Mouse (Mus musculus) spleen, adult 2 months (tissue): ENCODE measurements around the gene Exoc6b. TPM values are rescaled to one million over a fixed set of nuclear protein-coding genes. Genes with fewer than 3 reads are reported as not detected.
"Not testable (repeated sequence)": the region's sequence is repeated elsewhere in the genome, so short reads cannot be mapped to it uniquely, and the experiment has no call there.

Source experiments
- DNase-seq, 2 experiments: peaks; one replicate each; pipeline versions ENCODE4 v3.0.0 to v3.0.0-alpha.2; 2012 to 2021; ENCODE audit warnings: low spot score in 2 of 2, low read depth in 1 of 2
- H3K27ac ChIP-seq: fragments of 200-500 bp; 2 replicates; pipeline ENCODE4 v1.5.1; 2012; ENCODE audit warnings: low read length, inconsistent platforms; ENCODE audit not compliant: insufficient read depth
- H3K27me3 ChIP-seq: fragments of 200-500 bp; 2 replicates; pipeline ENCODE4 v1.6.1; 2012; ENCODE audit warnings: mild to moderate bottlenecking, moderate library complexity, low read length, inconsistent platforms; ENCODE audit not compliant: control insufficient read depth, insufficient read depth
- H3K36me3 ChIP-seq: fragments of 200-500 bp; 2 replicates; pipeline ENCODE4 v1.6.1; 2012; ENCODE audit warnings: mild to moderate bottlenecking, low read length, inconsistent platforms; ENCODE audit not compliant: control insufficient read depth, insufficient read depth
- H3K4me1 ChIP-seq: fragments of 200-500 bp; 2 replicates; pipeline ENCODE4 v1.6.1; 2011; ENCODE audit warnings: inconsistent platforms; ENCODE audit not compliant: control insufficient read depth, insufficient read depth, insufficient read length
- H3K4me3 ChIP-seq: fragments of 200-500 bp; 2 replicates; pipeline ENCODE4 v1.5.1; 2011; ENCODE audit warnings: mild to moderate bottlenecking, inconsistent platforms; ENCODE audit not compliant: insufficient read depth, insufficient read length; ENCODE audit errors: extremely low read depth
- CTCF ChIP-seq: fragments of 200-500 bp; IDR thresholded peaks from 2 replicates; pipeline ENCODE4 v1.5.1; 2011; ENCODE audit warnings: mild to moderate bottlenecking, inconsistent platforms; ENCODE audit not compliant: insufficient read depth, insufficient read length, insufficient replicate concordance; ENCODE audit errors: extremely low read depth
- POLR2A ChIP-seq: fragments of 200-500 bp; IDR thresholded peaks from 2 replicates; pipeline ENCODE4 v1.6.1; 2011; ENCODE audit warnings: low read depth, low read length, inconsistent platforms
- WGBS: fragments of 180-500 bp; shearing (Covaris S2); methylation state at CpG from one replicate; pipeline ENCODE4 v1.1.7; 2018; 5-methylcytosine and 5-hydroxymethylcytosine counted together
- polyA plus RNA-seq: library from polyadenylated mRNA; depleted of rRNA; stranded (reverse); fragments of >200 nt; gene quantifications from 2 replicates; pipeline ENCODE4 v1.2.3, GENCODE M21; 2012

Exoc6b gene
- polyA plus RNA-seq, 1 experiment, result 3.1 TPM

DNA sequence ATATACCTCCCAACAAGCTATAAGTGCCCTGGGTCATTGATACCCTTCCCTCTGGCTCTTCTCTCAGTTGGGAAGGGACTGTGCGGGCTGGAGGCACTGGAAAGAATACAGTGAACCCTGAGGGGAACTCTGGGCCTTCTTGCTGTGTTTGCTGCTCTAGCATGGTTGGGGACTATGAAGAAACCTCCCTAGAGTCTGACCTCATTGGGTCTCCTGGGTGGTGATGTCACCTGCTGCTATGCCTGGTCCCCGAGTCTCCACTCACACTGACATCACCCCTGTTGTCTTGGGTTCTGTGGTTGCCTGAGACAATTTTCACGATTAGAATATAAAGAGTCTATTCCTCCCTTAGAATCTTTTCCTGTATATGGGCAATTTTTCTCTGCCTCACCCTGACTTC lies 17.3 kb upstream of the Exoc6b start:
- no peaks in the 10 kb centered on the region for H3K36me3 ChIP-seq
- H3K27ac ChIP-seq, result no peak overlapping the region
- 44% methylated on average over 3 of the region's 3 CpGs for WGBS
- no peak overlapping the region for H3K4me3 ChIP-seq
- no peaks in the 10 kb centered on the region for H3K4me1 ChIP-seq
- TF ChIP-seq POLR2A, result no peak
- no peak for TF ChIP-seq CTCF
- DNase-seq, result no peak
- H3K27me3 ChIP-seq, result no peaks in the 10 kb centered on the region

- H3K27me3 ChIP-seq, H3K4me3 ChIP-seq, H3K4me1 ChIP-seq, H3K27ac ChIP-seq, H3K36me3 ChIP-seq, DNase-seq: not testable (repeated sequence)
- WGBS, result 90% methylated on average over 29 of the region's 29 CpGs
Observed at GRCm38 (mm10) chr6:85076179-85076720, 6.9 kb upstream of the Exoc6b start.

- WGBS, result 19% methylated on average over 2 of the region's 2 CpGs
- no peak for TF ChIP-seq POLR2A
- no peak for TF ChIP-seq CTCF
- Histone ChIP-seq H3K4me1 (no peaks in the 10 kb centered on the region), H3K36me3 (no peaks in the 10 kb centered on the region), H3K27ac (no peak overlapping the region), H3K27me3 (no peaks in the 10 kb centered on the region), H3K4me3 (no peak overlapping the region)
- no peak for DNase-seq
Observed at GRCm38 (mm10) chr6:85074996-85075395, 5.7 kb upstream of the Exoc6b start.

GRCm38 (mm10) chr6:85068322-85069022 lies 841 bp downstream of the Exoc6b start:
- Histone ChIP-seq H3K4me3 (peak overlapping the region; percentile 92), H3K27me3 (no peaks in the 10 kb centered on the region), H3K4me1 (no peaks in the 10 kb centered on the region), H3K27ac (no peak overlapping the region), H3K36me3 (no peaks in the 10 kb centered on the region)
- TF ChIP-seq CTCF (no peak), POLR2A (no peak)
- DNase-seq, result no peak
- 2% methylated on average over 17 of the region's 17 CpGs for WGBS

GRCm38 (mm10) chr6:85057641-85058040 lies 11.7 kb downstream of the Exoc6b start:
- Histone ChIP-seq H3K4me3 (no peak overlapping the region), H3K27me3 (no peaks in the 10 kb centered on the region), H3K4me1 (no peaks in the 10 kb centered on the region; the same call in 1 of the 2 replicates), H3K36me3 (no peaks in the 10 kb centered on the region), H3K27ac (no peak overlapping the region)
- 93% methylated on average over 1 of the region's 1 CpGs for WGBS
- TF ChIP-seq POLR2A, result no peak
- no peak for TF ChIP-seq CTCF
- DNase-seq, result no peak

GRCm38 (mm10) chr6:85051109-85051508 lies 18.2 kb downstream of the Exoc6b start:
- no peak for TF ChIP-seq POLR2A
- no peak for TF ChIP-seq CTCF
- H3K4me1 ChIP-seq, result no peaks in the 10 kb centered on the region
- WGBS, result 81% methylated on average over 4 of the region's 4 CpGs

DNA sequence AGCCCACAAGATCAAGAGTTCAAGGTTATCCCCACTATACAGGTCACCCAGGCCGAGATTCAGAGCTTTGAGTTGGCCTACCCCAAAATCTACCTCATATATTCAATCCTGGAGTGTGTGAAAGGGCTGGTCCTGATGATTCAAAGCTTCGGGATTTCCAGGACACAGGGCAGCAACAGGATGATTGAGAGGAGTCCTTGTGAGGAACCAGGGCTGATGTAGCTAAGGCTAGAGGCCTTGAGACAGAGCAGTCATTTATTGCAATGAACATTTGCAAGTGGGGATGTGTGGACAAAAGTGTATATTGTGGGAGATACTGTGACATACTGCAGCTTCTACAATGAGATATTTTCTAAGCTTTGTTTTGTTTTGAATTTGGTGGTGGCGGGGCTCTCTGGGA lies 22.8 kb downstream of the Exoc6b start:
- WGBS, result 83% methylated on average over 3 of the region's 3 CpGs
- Histone ChIP-seq H3K4me1 (no peaks in the 10 kb centered on the region), H3K4me3 (no peak overlapping the region), H3K36me3 (no peaks in the 10 kb centered on the region), H3K27ac (no peak overlapping the region), H3K27me3 (no peaks in the 10 kb centered on the region)
- TF ChIP-seq POLR2A (no peak), CTCF (no peak)
- no peak for DNase-seq

More at GRCm38 (mm10) chr6:85051109-85051508, 18.2 kb downstream of the Exoc6b start:
- no peaks in the 10 kb centered on the region for H3K36me3 ChIP-seq
- no peak for DNase-seq
- no peak overlapping the region for H3K4me3 ChIP-seq
- no peaks in the 10 kb centered on the region for H3K27me3 ChIP-seq
- H3K27ac ChIP-seq, result no peak overlapping the region
